Mouse (Mus musculus): Measurements from ENCODE around the gene Zfp13. TPM values are rescaled to one million over a fixed set of nuclear protein-coding genes. Genes with fewer than 3 reads are reported as not detected.

Zfp13 gene
- under 1 TPM; 0.31 to 0.48 TPM for polyA plus RNA-seq (2017; shearing (Covaris generic))

DNA sequence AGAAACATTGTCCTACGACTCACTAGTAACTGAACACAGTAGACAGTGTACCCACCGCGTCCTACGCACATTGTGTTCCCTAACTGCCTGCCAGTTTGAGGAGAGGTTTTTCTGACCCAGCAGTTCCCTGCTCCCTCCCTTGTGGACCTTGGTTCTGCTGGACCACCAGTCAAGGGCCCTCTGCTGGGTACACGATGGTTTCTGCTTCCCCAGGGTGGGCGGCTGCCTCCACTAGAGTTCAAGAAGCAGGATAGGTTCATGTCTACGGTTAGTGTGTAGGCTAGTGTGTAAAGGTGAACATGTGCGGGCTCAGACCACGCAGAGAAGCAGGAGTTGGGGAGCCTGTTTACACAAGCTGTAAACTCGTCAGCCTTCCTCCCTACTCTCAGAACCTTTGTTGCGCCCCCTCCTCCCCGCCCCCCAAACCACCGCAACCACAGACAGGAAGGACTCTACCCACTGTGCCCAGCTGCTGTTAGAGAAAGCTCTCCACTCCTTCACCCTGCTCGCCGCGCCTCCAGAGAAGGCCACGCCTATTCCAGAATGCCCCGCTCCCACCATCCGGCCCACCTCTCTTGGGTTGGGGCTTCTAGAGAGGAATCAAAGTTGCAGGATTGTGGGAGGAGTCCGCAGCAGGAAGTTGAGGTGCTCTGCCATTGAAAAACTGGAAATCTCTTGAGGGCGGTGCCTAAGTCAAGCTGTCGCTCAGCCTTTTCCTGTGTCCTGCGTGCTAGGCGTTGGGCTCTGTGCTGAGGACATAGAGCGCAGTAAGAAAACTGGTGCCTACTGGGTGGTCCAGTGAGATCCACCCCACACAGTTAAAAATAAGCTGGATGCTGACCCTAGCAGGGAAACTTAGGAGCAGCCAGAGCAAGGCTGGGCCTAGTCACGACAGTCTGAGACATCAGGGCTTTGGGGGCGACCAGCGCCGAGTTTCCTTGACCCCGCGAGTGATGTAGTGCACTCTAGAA, at the start of gene Zfp13:
Zfp13 (minus strand) TSS at position 906 of the 971 bp plus-strand sequence.

DNA sequence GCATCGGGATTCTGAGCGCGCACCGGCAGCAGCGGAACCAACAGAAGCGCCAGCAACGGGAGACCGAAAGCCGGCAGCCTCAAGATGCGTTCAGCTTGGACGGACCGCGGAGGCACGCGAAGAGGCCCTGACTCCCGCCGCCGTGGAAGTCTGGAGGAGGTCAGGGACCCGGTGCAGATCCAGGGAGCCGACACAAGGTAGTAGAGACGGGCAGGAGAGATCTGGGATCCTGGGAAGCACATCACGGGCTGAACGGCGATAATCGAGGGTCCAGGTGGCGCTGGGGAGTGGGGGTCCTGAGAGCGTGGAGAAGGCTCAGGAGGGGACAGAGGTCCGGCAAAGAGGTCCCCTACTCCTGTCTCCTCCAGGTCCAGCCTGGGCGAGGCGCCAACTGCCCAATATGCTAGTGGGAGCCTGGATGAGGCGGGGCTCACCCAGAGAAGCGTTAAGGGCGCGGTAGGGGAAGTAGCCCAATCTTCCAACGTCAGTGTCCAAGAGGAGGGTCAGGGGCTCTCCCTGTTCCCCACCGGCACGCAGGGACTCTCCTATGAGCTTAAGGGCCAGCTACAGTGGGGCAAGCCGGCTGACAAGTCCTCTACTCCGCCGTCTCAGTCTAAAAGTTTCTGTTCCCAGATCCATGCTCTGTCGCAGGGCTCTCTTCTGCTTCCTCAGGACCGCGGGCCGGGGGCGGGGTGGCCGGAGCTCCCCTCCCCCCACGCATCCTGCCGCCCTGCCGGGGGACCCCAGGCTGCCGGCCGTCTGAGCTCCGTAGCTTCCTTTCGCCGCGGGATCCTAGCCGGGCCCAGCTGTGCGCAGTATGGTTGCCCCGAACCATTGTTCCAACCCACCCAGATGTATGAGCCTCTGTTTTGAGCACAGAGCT, 45.6 kb upstream of the Zfp13 start, which contains the start of gene Mmp25:
Mmp25 (minus strand) TSS at position 665 of the 883 bp plus-strand sequence.

DNA sequence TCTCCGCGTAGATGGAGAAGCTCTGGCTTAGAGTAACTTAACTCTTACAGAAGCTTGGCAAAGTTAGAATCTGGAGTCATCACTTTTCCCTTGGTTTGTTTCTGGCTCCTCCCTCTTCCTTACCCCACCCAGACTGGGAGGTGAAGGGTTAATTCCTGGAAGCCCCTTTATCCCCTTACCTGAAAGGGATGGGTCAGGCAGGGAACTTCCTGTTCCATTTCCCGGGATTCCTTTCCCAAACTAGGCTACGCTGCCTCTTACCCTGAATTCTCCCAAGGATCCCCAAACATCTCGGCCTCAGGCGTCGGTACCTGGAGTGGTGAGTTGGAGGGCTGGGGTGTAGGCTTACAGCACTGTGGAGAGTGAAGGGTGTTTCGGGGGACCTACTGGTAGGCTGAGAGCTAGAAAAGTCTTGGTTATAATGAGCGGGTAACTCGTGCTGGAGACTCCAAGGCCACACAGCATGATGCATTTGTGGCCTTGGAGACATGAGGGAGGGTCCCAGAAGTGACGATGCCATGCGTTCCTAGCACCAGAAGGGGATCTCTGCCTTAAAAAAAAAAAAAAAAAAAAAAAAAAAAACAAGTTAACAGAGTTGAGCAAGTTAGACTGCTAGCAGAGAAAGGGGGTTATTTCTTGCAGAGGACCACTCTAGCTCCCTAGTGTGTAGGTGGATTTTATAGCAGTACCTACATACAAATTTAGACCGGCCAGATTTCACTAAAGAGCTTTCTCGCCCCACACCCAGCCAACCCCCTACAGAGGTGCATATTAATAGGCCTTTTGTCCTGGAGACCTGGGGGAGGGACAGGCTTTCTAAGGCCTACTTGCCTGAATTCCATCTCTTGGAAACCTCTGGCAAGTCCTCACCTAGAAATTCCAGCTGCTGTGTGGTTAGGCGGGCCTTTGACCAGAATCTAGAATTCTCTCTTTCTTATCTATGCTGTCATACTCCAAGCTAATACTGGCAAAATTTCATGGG, 1.6 kb upstream of the Zfp13 start, which contains the start of gene Zscan10:
Zscan10 (plus strand) TSS at position 216 of the 982 bp plus-strand sequence.

DNA sequence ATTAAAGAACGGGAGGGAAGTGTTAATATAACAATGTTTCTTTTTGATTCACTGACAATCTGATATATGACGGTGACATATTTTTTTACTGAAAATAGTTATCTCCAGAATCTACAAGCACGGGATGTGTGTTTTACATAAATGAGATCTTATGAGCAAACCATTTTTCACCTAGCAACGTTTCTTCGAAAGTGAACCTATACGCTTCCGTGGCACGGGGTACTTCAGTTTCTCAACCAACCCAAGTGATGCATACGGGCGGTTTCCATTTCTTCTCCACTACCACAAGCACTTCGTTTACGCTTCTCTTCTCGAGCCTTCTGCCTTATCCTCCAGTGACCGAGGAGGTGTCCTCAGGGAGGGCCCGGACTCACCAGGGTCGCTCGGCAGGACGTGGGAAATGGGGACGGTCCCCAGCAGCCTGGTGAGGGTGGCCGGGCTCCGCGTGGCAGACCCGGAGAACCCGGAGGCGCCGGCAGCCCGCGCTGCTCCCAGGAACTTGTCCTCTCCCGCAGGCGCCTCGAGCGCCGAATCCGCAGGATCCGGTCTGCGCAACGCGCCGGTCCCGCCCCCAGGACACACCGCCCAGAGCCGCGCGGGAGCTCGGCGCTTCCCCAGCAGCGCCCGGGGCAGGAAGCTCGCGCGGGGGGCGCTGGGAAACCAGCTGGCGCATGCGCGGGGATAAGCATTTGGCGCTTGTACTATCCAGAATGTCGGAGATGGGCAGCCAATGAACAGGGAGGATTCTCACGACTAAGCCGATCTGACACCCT, 35.5 kb downstream of the Zfp13 start, which contains the start of gene Zfp213:
Zfp213 (minus strand) TSS at position 644 of the 773 bp plus-strand sequence.

Other genes with a start within 250 kb of the Zfp13 start
- not detected for gene Vmn2r116, start 214.9 kb downstream of the Zfp13 start, polyA plus RNA-seq (2017; shearing (Covaris generic))
- not detected for gene Vmn2r117, start 119.8 kb downstream of the Zfp13 start, polyA plus RNA-seq (2017; shearing (Covaris generic))
- 10 to 100 TPM; 17.0 to 21.4 TPM for gene Zfp213, start 35.2 kb downstream of the Zfp13 start, polyA plus RNA-seq (2017; shearing (Covaris generic))
- 1 to 10 TPM; 1.2 to 2.2 TPM for gene Zscan10, start 1.4 kb upstream of the Zfp13 start, polyA plus RNA-seq (2017; shearing (Covaris generic))
- gene Mmp25, start 45.8 kb upstream of the Zfp13 start, polyA plus RNA-seq (2017; shearing (Covaris generic)): 1 to 10 TPM; 1.1 to 1.9 TPM
- gene Bicdl2, start 61.0 kb upstream of the Zfp13 start, polyA plus RNA-seq (2017; shearing (Covaris generic)): 1 to 10 TPM in 1 of 2 experiments, under 1 TPM in 1; 0.75 to 1.2 TPM
- 10 to 100 TPM; 52.2 to 57.4 TPM for gene Hcfc1r1, start 74.1 kb upstream of the Zfp13 start, polyA plus RNA-seq (2017; shearing (Covaris generic))
- 10 to 100 TPM; 18.6 to 37.6 TPM for gene Thoc6, start 74.4 kb upstream of the Zfp13 start, polyA plus RNA-seq (2017; shearing (Covaris generic))
- 10 to 100 TPM in 1 of 2 experiments, 1 to 10 TPM in 1; 7.3 to 15.8 TPM for gene Tnfrsf12a, start 78.0 kb upstream of the Zfp13 start, polyA plus RNA-seq (2017; shearing (Covaris generic))
- gene Cldn6, start 79.8 kb upstream of the Zfp13 start, polyA plus RNA-seq (2017; shearing (Covaris generic)): under 1 TPM in 1 of 2 experiments, not detected in 1; 0.39 TPM
- gene Cldn9, start 84.5 kb upstream of the Zfp13 start, polyA plus RNA-seq (2017; shearing (Covaris generic)): under 1 TPM in 1 of 2 experiments, not detected in 1; 0.71 TPM
- 1 to 10 TPM in 1 of 2 experiments, under 1 TPM in 1; 0.49 to 1.3 TPM for gene 1520401A03Rik, start 123.3 kb upstream of the Zfp13 start, polyA plus RNA-seq (2017; shearing (Covaris generic))
- 10 to 100 TPM; 45.8 to 70.2 TPM for gene Pkmyt1, start 126.8 kb upstream of the Zfp13 start, polyA plus RNA-seq (2017; shearing (Covaris generic))
- gene Paqr4, start 141.4 kb upstream of the Zfp13 start, polyA plus RNA-seq (2017; shearing (Covaris generic)): 1 to 10 TPM; 6.7 to 8.1 TPM
- 1 to 10 TPM; 4.9 to 7.1 TPM for gene Kremen2, start 146.3 kb upstream of the Zfp13 start, polyA plus RNA-seq (2017; shearing (Covaris generic))
- 10 to 100 TPM; 38.5 to 40.7 TPM for gene Flywch1, start 172.1 kb upstream of the Zfp13 start, polyA plus RNA-seq (2017; shearing (Covaris generic))
- 1 to 10 TPM; 6.7 to 8.0 TPM for gene Flywch2, start 186.6 kb upstream of the Zfp13 start, polyA plus RNA-seq (2017; shearing (Covaris generic))
- gene Srrm2, start 191.0 kb upstream of the Zfp13 start, polyA plus RNA-seq (2017; shearing (Covaris generic)): 100 to 1,000 TPM; 854 to 986 TPM
- gene Elob, start 229.6 kb upstream of the Zfp13 start, polyA plus RNA-seq (2017; shearing (Covaris generic)): 100 to 1,000 TPM; 516 to 639 TPM
- 1 to 10 TPM in 1 of 2 experiments, not detected in 1; 3.1 TPM for gene Prss33, start 236.6 kb upstream of the Zfp13 start, polyA plus RNA-seq (2017; shearing (Covaris generic))
- under 1 TPM in 1 of 2 experiments, not detected in 1; 0.73 TPM for gene Prss32, start 244.4 kb upstream of the Zfp13 start, polyA plus RNA-seq (2017; shearing (Covaris generic))
- 1 to 10 TPM; 2.5 to 7.6 TPM for gene Prss41, start 244.7 kb upstream of the Zfp13 start, polyA plus RNA-seq (2017; shearing (Covaris generic))

Measured in inflammation-experienced regulatory T-cells (primary cell).